Mouse (Mus musculus): ENCODE measurements around the gene Akr1c21.
A peak's percentile ranks its signal among the peaks of the same experiment; 100 is the strongest.
"Not testable (repeated sequence)": the region's sequence is repeated elsewhere in the genome, so short reads cannot be mapped to it uniquely, and the experiment has no call there.

Akr1c21 gene

GRCm38 (mm10) chr13:4573871-4574270, at the start of gene Akr1c21:
TSS of gene Akr1c21 (plus strand) at chr13:4574075.
- DNase-seq (ENCODE audit: low spot score in 2 of 2), result no peak

- no peak for DNase-seq (ENCODE audit: low spot score in 2 of 2)
These were observed 14.7 kb upstream of the Akr1c21 start for GRCm38 (mm10) chr13:4559143-4559542.

- no peak for DNase-seq (ENCODE audit: low spot score in 2 of 2)
These were observed 13.4 kb upstream of the Akr1c21 start for GRCm38 (mm10) chr13:4560500-4560899.

- no peak for DNase-seq (ENCODE audit: low spot score in 2 of 2)
These were observed 7.9 kb upstream of the Akr1c21 start for GRCm38 (mm10) chr13:4565996-4566395.

GRCm38 (mm10) chr13:4576921-4577320, 3.0 kb downstream of the Akr1c21 start:
- no peak for DNase-seq (ENCODE audit: low spot score in 2 of 2)

- not testable (repeated sequence) for DNase-seq (ENCODE audit: low spot score in 2 of 2)
These were observed 29.6 kb downstream of the Akr1c21 start for GRCm38 (mm10) chr13:4603431-4603830.

- no peak for DNase-seq (ENCODE audit: low spot score in 2 of 2)
These were observed 32.9 kb downstream of the Akr1c21 start for GRCm38 (mm10) chr13:4606821-4607220.

- no peak for DNase-seq (ENCODE audit: low spot score in 2 of 2)
These were observed 34.7 kb downstream of the Akr1c21 start for GRCm38 (mm10) chr13:4608530-4608929.

- DNase-seq (ENCODE audit: low spot score in 2 of 2), result peak; percentile 22 to 31
These were observed 35.1 kb downstream of the Akr1c21 start, which contains the start of gene Akr1e1 for GRCm38 (mm10) chr13:4608961-4609409. TSS of gene Akr1e1 (minus strand) at chr13:4609174.

- no peak for DNase-seq (ENCODE audit: low spot score in 2 of 2)
These were observed 37.0 kb downstream of the Akr1c21 start for GRCm38 (mm10) chr13:4610902-4611301.

All from spleen, postnatal 14 days (tissue).